Mouse (Mus musculus) adrenal gland, postnatal 10 days (tissue): ENCODE data around the gene Kcnd2. TPM values are rescaled to one million over a fixed set of nuclear protein-coding genes. Genes with fewer than 3 reads are reported as not detected.

Experiments
- DNase-seq: peaks from one replicate; pipeline ENCODE4 v3.0.0; 2021; ENCODE audit warnings: mixed read lengths
- total RNA-seq, 2 experiments: library from RNA; stranded (reverse); gene quantifications; 2 replicates each; pipeline ENCODE4 v1.2.3; 2021

Kcnd2 gene
- total RNA-seq, 2 experiments from 2014 or later = 2.0 to 2.4 TPM

- DNase-seq = no peak
Observed at GRCm38 (mm10) chr6:21424202-21424785, 209.0 kb downstream of the Kcnd2 start.

- no peak for DNase-seq
Observed at GRCm38 (mm10) chr6:21431120-21431519, 215.8 kb downstream of the Kcnd2 start.

- DNase-seq = no peak
Observed at GRCm38 (mm10) chr6:21464719-21465118, 249.4 kb downstream of the Kcnd2 start.

- no peak for DNase-seq
Observed at GRCm38 (mm10) chr6:21471891-21472544, 256.7 kb downstream of the Kcnd2 start.

GRCm38 (mm10) chr6:21482714-21483113, 267.4 kb downstream of the Kcnd2 start:
- no peak for DNase-seq

- DNase-seq = no peak
Observed at GRCm38 (mm10) chr6:21488536-21488935, 273.2 kb downstream of the Kcnd2 start.

GRCm38 (mm10) chr6:21502921-21503320, 287.6 kb downstream of the Kcnd2 start:
- no peak for DNase-seq

- peak; percentile 4 for DNase-seq
Observed at GRCm38 (mm10) chr6:21510621-21511239, 295.4 kb downstream of the Kcnd2 start.

GRCm38 (mm10) chr6:21520351-21520750, 305.0 kb downstream of the Kcnd2 start:
- DNase-seq = peak; percentile 28

GRCm38 (mm10) chr6:21527489-21528074, 312.3 kb downstream of the Kcnd2 start:
- DNase-seq = no peak

GRCm38 (mm10) chr6:21534009-21534408, 318.7 kb downstream of the Kcnd2 start:
- DNase-seq = peak; percentile 2

GRCm38 (mm10) chr6:21534820-21535219, 319.5 kb downstream of the Kcnd2 start:
- DNase-seq = peak; percentile 25

GRCm38 (mm10) chr6:21551501-21551900, 336.2 kb downstream of the Kcnd2 start:
- no peak for DNase-seq

- DNase-seq = no peak
Observed at GRCm38 (mm10) chr6:21570964-21571363, 355.7 kb downstream of the Kcnd2 start.

GRCm38 (mm10) chr6:21590156-21590555, 374.9 kb downstream of the Kcnd2 start:
- no peak for DNase-seq

- no peak for DNase-seq
Observed at GRCm38 (mm10) chr6:21597424-21597823, 382.1 kb downstream of the Kcnd2 start.

GRCm38 (mm10) chr6:21609381-21610059, 394.2 kb downstream of the Kcnd2 start:
- no peak for DNase-seq

GRCm38 (mm10) chr6:21629989-21630388, 414.7 kb downstream of the Kcnd2 start:
- DNase-seq = no peak

- DNase-seq = no peak
Observed at GRCm38 (mm10) chr6:21655681-21656080, 440.4 kb downstream of the Kcnd2 start.

GRCm38 (mm10) chr6:21664135-21664534, 448.8 kb downstream of the Kcnd2 start:
- no peak for DNase-seq

GRCm38 (mm10) chr6:21664638-21665037, 449.3 kb downstream of the Kcnd2 start:
- no peak for DNase-seq

- DNase-seq = peak; percentile 24
Observed at GRCm38 (mm10) chr6:21684252-21684651, 468.9 kb downstream of the Kcnd2 start.

- no peak for DNase-seq
Observed at GRCm38 (mm10) chr6:21686388-21686787, 471.1 kb downstream of the Kcnd2 start.
